Mouse (Mus musculus) heart, embryonic 13.5 days (tissue): ENCODE data around the gene Tead3. TPM values are rescaled to one million over a fixed set of nuclear protein-coding genes. Genes with fewer than 3 reads are reported as not detected.

ENCODE experiments used
- ATAC-seq: fragments of 200-750 bp; cut with Nextera tagmentation; 2 replicates; pipeline ENCODE4 v1.8.0; 2017; ENCODE audit warnings: moderate TSS enrichment; ENCODE audit not compliant: insufficient number of reproducible peaks, low FRiP score, low TSS enrichment; ENCODE audit errors: extremely low read depth
- H3K27ac ChIP-seq: fragments of 300-500 bp; sonication (generic); replicated peaks from 2 replicates; pipeline ENCODE4 v1.5.1; 2015; ENCODE audit warnings: moderate library complexity, mild to moderate bottlenecking, inconsistent platforms
- H3K27me3 ChIP-seq: fragments of 300-500 bp; sonication (generic); replicated peaks from 2 replicates; pipeline ENCODE4 v1.6.1; 2015; ENCODE audit warnings: mild to moderate bottlenecking, inconsistent platforms
- H3K36me3 ChIP-seq: fragments of 300-500 bp; sonication (generic); 2 replicates; pipeline ENCODE4 v1.6.1; 2015; ENCODE audit warnings: mild to moderate bottlenecking, inconsistent platforms
- H3K4me1 ChIP-seq: fragments of 300-500 bp; sonication (generic); 2 replicates; pipeline ENCODE4 v1.6.1; 2015; ENCODE audit warnings: inconsistent platforms
- H3K4me2 ChIP-seq: fragments of 300-500 bp; sonication (generic); 2 replicates; pipeline ENCODE4 v1.6.1; 2015; ENCODE audit warnings: inconsistent platforms, mild to moderate bottlenecking, moderate library complexity
- H3K4me3 ChIP-seq: fragments of 300-500 bp; sonication (generic); 2 replicates; pipeline ENCODE4 v1.5.1; 2015; ENCODE audit warnings: moderate library complexity, mild to moderate bottlenecking, inconsistent platforms
- H3K9ac ChIP-seq: fragments of 300-500 bp; sonication (generic); 2 replicates; pipeline ENCODE4 v1.6.1; 2015; ENCODE audit warnings: inconsistent platforms, mild to moderate bottlenecking, moderate library complexity
- H3K9me3 ChIP-seq: fragments of 300-500 bp; sonication (generic); 2 replicates; pipeline ENCODE4 v1.6.1; 2016; ENCODE audit warnings: inconsistent platforms
- WGBS: fragments of 180-500 bp; shearing (Covaris S2); methylation state at CpG from one replicate; pipeline ENCODE4 v1.1.7; 2015; ENCODE audit warnings: mixed read lengths; 5-methylcytosine and 5-hydroxymethylcytosine counted together
- polyA plus RNA-seq: library from polyadenylated mRNA; unstranded; fragments of >200 nt; fragmentation: Nextera tagmentation; extraction: Ambion mirVana; gene quantifications from 2 replicates; pipeline ENCODE4 v1.2.1, GENCODE M21; 2015

Gene Tead3
- polyA plus RNA-seq = 5.9 and 7.3 TPM in 2 replicates

DNA sequence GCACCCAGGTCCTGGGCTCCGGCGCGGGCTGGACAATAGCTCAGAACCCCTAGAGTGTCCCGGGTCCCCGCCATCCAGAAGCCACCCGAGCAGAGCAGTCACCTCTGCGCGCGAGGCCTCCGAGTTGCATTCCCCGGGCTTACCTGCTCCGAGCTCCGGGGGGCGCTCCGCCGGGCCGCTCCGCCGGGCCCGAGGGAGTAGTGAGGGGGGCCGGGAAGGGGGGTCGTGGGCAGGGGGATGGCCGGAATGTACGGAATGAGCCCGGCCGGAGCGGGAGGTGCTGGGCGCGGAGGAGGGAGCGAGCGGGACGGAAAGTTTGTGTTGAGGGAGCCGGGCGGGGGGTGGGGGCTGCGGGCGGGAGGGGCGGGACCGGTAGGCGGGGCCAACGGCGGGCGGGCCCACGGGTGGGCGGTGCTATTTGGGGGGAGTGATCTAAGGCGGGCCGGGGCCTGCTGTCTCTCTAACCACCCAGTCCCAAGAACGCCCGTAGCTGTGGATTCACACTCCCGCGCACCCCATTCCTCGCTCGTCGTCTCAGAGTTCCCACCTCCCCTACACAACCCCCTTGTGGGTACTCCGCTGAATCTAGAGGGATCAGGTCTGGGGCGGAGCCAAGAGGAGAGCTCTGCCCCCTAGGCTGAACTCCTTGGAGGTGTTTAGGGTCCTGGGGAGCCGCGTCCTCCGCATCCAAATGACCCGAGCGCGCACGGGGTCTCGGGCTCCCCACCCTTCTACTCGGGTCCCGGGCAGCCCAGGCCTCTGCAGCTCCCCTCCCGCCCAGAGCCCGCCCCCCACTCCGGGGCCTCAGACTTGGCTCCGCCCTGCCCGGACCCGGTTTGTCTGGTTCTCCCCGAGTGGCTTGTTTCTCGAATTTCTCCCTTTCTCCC is at the start of gene Tead3:
Gene Tead3, minus strand, starts transcription at position 352 of the 887 bp plus-strand sequence.
- peak within 1 kb of the TSS; percentile 97 for H3K9ac ChIP-seq
- H3K27me3 ChIP-seq = peaks cover 28% of the 10 kb centered on the region
- peak within 1 kb of the TSS; percentile 89 for H3K4me3 ChIP-seq
- peak within 1 kb of the TSS; percentile 91 for H3K4me2 ChIP-seq
- peak within 1 kb of the TSS; percentile 96 for H3K27ac ChIP-seq
- peaks cover 50% of the 10 kb centered on the region for H3K4me1 ChIP-seq
- 1% methylated on average over 57 of the region's 73 CpGs for WGBS
- ATAC-seq = peak; percentile 77
- no peaks in the 10 kb centered on the region for H3K36me3 ChIP-seq
- no peaks in the 10 kb centered on the region for H3K9me3 ChIP-seq

DNA sequence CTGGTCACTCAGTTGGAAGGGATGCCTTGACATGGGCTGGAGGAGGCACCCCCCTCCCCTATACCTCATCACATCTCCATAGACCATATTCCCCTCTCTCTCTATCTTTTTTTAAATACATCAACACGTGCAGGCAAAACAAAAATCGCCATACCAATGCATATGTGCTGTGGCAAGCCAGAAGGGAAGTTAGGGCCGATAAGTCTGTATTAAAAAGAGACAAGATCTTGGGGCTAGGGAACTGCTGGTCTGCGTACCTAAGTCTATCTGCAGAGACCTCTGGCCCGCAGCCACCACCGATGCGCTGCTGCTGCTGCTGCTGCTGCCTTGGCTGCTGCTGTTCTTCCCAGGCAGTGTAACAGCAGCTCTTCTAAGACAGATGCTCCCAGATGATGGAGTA is 44.4 kb upstream of the Tead3 start:
- no peak overlapping the region for H3K4me2 ChIP-seq
- peaks cover 7% of the 10 kb centered on the region for H3K4me1 ChIP-seq
- 66% methylated on average over 7 of the region's 7 CpGs for WGBS
- H3K9ac ChIP-seq = no peak overlapping the region
- H3K27ac ChIP-seq = no peak overlapping the region
- no peaks in the 10 kb centered on the region for H3K9me3 ChIP-seq
- peaks cover 26% of the 10 kb centered on the region for H3K36me3 ChIP-seq
- H3K4me3 ChIP-seq = no peak overlapping the region
- no peak for ATAC-seq
- H3K27me3 ChIP-seq = peaks cover 11% of the 10 kb centered on the region

DNA sequence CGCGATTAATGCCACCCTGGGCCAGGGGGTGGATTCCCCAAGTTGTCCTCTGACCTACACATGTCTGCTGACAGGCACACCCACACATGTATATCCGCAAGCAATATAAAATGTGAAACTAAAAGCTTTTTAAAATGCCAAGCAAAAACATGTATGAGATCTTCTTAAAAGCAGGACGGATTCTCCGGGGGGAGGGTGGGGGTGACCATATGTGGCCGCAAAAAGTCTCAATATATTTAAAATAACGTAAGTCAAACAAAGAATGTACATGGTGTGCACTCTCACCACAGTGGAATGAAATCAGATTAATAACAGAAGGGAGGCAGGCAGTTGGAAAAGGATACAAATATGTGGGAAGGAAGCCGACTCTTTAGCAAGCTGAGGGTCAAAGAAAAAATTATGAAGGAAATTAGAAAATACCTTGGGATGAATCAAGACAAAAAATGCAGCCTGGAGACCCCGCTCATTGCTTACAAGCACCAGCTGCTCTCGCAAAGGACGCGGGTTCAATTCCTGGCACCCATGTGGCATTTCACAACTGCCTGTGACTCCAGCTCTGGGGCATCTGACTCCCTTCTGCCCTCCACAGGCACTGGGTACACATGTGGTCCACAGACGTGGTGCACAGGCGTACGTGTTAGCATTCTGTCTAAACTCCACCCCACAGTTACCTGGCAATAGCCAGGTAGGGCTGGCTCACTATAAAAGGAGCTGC is 43.6 kb upstream of the Tead3 start:
- Histone ChIP-seq H3K4me3 (no peak overlapping the region), H3K9me3 (no peaks in the 10 kb centered on the region), H3K27ac (no peak overlapping the region), H3K4me1 (peaks cover 7% of the 10 kb centered on the region), H3K36me3 (peaks cover 18% of the 10 kb centered on the region), H3K27me3 (peaks cover 16% of the 10 kb centered on the region), H3K9ac (no peak overlapping the region), H3K4me2 (no peak overlapping the region)
- no peak for ATAC-seq
- 83% methylated on average over 15 of the region's 15 CpGs for WGBS

DNA sequence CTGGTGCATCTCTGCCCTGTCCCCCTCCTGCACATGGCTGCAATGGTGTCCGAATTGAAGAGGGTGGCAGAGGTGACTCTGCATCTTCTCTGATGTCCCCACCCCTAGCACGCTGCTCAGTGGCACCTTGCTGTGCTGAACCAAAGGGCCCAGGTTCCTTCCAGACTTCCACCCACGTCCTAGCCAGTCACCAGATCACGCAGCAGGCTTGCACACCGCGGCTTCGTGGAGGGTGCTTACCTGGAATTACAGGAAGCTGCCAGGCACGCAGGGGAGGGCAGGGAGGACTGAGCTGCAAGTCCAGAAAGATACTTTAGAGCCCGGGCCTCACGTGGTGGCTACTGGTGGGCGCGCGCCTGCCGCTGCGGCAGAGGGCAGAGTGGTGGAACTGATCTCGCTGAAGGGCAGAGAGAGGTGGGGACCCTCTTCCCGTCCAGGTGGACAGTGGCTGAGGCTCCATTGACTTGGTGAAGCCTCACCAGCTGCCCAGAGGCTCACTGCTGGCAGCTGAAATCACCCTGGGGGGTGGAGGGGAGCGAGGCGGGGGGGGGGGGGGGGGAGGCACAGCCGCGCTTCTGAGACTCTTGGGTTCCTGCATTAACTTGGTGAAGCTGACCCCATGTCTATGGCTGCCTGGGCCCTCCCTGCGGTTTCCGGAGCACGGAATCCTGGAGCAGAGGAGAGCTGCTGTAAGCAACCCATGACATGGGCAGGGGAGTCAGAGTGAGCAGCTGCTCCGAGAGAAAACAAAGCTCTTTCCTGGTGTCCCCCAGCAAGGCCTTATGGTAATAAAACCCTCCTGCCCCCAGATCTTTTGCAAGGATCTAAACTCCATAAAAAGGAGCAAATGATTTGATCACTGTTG is 41.2 kb upstream of the Tead3 start:
- no peaks in the 10 kb centered on the region for H3K9me3 ChIP-seq
- H3K4me3 ChIP-seq = peak overlapping the region; percentile 26
- H3K9ac ChIP-seq = peak overlapping the region; percentile 48
- peak overlapping the region; percentile 61 for H3K4me2 ChIP-seq
- no peak for ATAC-seq
- peaks cover 40% of the 10 kb centered on the region for H3K27me3 ChIP-seq
- H3K4me1 ChIP-seq = peaks cover 7% of the 10 kb centered on the region
- WGBS = 8% methylated on average over 21 of the region's 25 CpGs
- no peaks in the 10 kb centered on the region for H3K36me3 ChIP-seq
- H3K27ac ChIP-seq = no peak overlapping the region

DNA sequence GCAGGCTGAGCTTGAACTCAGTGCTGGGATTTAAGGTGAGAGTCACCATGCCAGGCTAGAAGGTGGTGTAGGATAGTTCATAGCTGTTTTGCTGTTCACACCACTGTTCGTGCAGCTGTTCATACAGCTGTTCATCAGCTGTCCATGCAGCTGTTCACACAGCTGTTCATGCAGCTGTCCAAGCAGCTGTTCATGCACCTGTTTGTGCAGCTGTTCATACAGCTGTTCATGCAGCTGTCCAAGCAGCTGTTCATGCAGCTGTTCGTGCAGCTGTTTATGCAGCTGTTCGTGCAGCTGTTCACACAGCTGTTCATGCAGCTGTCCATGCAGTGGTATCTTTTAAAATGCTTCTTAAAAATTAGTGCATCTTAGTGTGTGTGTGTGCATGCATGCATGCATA is 37.9 kb upstream of the Tead3 start:
- peaks cover 7% of the 10 kb centered on the region for H3K4me1 ChIP-seq
- no peak for ATAC-seq
- H3K9me3 ChIP-seq = 0 out of 2 replicates have a peak, but pooled peaks cover 3% of the 10 kb centered on the region
- H3K27me3 ChIP-seq = peaks cover 57% of the 10 kb centered on the region
- H3K4me3 ChIP-seq = no peak overlapping the region
- H3K9ac ChIP-seq = no peak overlapping the region
- H3K36me3 ChIP-seq = no peaks in the 10 kb centered on the region
- 76% methylated on average over 3 of the region's 3 CpGs for WGBS
- H3K4me2 ChIP-seq = no peak overlapping the region
- H3K27ac ChIP-seq = no peak overlapping the region

DNA sequence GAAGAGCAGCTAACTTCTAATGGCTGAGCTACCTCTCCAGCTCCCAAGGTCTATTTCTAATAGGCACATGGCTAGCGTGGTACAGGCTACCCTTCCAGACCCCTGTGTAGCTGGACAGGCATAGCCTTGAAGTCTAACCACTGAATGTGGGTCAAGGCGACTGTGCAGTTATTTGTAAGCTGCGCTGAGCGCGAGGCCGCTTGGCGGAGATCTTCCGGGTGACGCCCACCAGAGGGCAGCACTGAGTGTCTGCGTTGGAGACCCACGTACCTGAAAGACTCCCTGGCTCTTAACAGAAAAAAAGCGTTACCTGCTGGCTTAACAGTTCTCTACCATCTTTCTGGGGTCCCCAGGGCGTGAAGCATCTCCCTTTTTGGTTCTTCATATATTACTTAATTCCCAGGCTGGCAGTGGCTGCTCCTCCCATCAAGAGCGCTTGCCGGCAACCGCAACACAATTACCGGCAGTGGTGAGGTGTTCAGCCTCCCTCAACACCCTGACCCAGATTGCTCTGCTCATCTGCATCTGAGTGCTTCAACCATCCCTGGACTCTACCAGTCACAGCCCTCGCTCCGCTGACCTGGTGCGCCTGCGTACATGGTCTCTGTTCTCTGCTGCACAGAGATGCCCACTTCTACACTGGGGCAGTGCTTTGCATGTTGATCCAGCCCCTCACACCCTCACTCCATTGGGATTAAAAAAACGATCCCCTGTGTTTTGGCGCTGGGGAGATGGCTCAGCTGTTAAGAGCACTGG is 35.7 kb upstream of the Tead3 start:
- Histone ChIP-seq H3K9me3 (0 out of 2 replicates have a peak, but pooled peaks cover 4% of the 10 kb centered on the region), H3K36me3 (no peaks in the 10 kb centered on the region), H3K4me2 (peak overlapping the region; percentile 60), H3K27me3 (peaks cover 53% of the 10 kb centered on the region), H3K9ac (no peak overlapping the region), H3K4me3 (peak overlapping the region; percentile 32), H3K4me1 (no peaks in the 10 kb centered on the region; the same call in 1 of the 2 replicates), H3K27ac (no peak overlapping the region)
- WGBS = 4% methylated on average over 23 of the region's 23 CpGs
- ATAC-seq = no peak

DNA sequence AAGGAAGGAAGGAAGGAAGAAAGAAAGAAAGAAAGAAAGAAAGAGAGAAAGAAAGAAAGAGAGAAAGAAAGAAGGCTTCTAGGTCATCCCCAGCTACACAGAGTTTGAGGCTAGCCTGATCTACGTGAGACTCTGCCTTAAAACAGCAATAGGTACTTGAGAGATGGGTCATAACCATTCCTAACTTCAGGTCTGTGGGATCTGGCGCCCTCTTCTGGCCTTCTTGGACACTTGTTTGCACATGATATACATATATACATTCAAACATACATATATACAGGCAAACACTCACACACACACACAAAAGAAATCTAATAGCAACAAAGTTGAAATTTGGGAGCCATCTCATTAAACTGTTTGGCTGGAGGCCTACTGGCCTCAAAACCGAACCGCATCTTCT is 33.7 kb upstream of the Tead3 start:
- Histone ChIP-seq H3K4me3 (no peak overlapping the region), H3K27me3 (peaks cover 57% of the 10 kb centered on the region), H3K36me3 (no peaks in the 10 kb centered on the region), H3K9me3 (0 out of 2 replicates have a peak, but pooled peaks cover 4% of the 10 kb centered on the region), H3K4me1 (no peaks in the 10 kb centered on the region; the same call in 1 of the 2 replicates), H3K27ac (no peak overlapping the region), H3K4me2 (no peak overlapping the region), H3K9ac (no peak overlapping the region)
- no peak for ATAC-seq
- WGBS = 67% methylated on average over 4 of the region's 4 CpGs

DNA sequence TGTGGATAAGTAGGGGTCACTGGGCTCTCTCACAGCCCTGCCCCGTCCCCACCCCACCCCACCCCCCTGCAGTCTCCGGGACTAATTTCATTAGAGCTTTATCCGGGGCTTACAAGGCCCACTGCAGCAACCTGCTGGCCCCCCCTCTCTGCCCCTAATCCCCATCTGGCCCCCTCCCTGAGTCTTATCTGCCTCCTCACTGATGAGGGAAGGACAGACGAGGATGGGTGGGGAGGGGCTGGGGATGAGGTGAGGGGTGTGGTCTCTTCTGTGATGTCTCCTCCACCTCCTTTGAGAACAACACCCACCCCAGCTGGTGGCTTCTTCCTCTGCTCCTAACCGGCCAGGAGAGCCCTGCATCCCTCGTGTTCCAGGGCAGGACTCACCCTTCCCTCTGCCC is 29.6 kb upstream of the Tead3 start:
- H3K4me3 ChIP-seq = no peak overlapping the region
- H3K27me3 ChIP-seq = peaks cover 46% of the 10 kb centered on the region
- no peaks in the 10 kb centered on the region for H3K36me3 ChIP-seq
- 0 out of 2 replicates have a peak, but pooled peaks cover 4% of the 10 kb centered on the region for H3K9me3 ChIP-seq
- WGBS = 8% methylated on average over 6 of the region's 6 CpGs
- no peak overlapping the region for H3K27ac ChIP-seq
- ATAC-seq = no peak
- no peak overlapping the region for H3K4me2 ChIP-seq
- no peak overlapping the region for H3K9ac ChIP-seq
- peaks cover 6% of the 10 kb centered on the region for H3K4me1 ChIP-seq

DNA sequence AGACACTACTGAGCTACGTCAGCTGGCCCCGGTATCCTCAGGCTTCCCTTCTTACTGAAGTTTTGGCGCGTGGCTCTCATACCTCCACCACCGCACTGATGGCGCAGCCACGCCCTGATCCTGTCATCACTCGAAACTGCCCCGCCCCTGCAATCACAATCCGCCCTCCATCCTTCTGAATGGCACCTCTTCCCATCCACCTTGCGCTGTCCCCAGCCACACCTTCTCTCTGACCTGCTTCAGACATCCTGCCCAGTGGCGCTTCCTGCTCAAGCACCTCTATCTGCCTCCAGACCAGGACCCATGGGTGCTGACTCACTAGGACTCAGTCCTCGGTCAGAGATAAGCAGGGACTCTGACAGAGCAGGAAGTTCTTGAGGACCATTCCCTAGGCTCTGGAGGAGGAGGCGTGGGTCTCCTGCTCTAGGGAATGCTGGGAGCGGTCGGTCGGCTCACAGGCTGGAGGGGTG is 25.0 kb upstream of the Tead3 start:
- Histone ChIP-seq H3K36me3 (no peaks in the 10 kb centered on the region), H3K4me1 (peaks cover 9% of the 10 kb centered on the region), H3K4me2 (no peak overlapping the region), H3K9ac (no peak overlapping the region), H3K9me3 (no peaks in the 10 kb centered on the region), H3K27ac (no peak overlapping the region), H3K27me3 (peaks cover 61% of the 10 kb centered on the region), H3K4me3 (no peak overlapping the region)
- no peak; the same call in 1 of the 2 replicates for ATAC-seq
- WGBS = 7% methylated on average over 17 of the region's 17 CpGs

DNA sequence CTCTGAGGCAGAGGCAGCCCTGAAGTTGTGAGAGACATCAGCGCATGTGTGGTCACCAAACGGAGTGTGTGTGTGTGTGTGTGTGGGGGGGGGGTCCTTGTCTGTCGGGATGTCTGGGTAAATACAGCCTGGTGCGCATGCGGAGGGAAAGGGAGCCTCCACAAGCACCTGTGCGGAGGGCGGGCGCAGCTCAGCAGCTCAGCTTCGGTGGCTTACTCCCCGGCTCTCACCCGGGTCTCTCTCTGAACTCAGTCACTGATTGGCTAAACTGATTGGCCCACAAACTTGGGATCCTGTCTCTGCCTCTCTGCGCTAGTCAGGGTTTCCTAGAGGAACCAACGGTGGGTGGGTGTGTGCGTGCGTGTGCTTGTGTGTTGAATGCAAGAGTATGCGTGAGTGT is 23.9 kb upstream of the Tead3 start:
- no peak for ATAC-seq
- Histone ChIP-seq H3K27ac (no peak overlapping the region), H3K4me2 (0 out of 2 replicates have a peak overlapping the region, but pooled peaks have one; percentile 16), H3K27me3 (peaks cover 50% of the 10 kb centered on the region), H3K4me3 (no peak overlapping the region), H3K9me3 (no peaks in the 10 kb centered on the region), H3K36me3 (no peaks in the 10 kb centered on the region), H3K4me1 (peaks cover 9% of the 10 kb centered on the region), H3K9ac (0 out of 2 replicates have a peak overlapping the region, but pooled peaks have one; percentile 40)
- WGBS = 24% methylated on average over 16 of the region's 16 CpGs
